Mouse (Mus musculus) cerebellum, postnatal 10 days (tissue): ENCODE results near the gene Ube2o.

Experiments
- DNase-seq, 2 experiments: peaks; one replicate each; pipeline ENCODE4 v3.0.0; 2021; ENCODE audit warnings: mixed read lengths in 2 of 2

Ube2o gene

DNA sequence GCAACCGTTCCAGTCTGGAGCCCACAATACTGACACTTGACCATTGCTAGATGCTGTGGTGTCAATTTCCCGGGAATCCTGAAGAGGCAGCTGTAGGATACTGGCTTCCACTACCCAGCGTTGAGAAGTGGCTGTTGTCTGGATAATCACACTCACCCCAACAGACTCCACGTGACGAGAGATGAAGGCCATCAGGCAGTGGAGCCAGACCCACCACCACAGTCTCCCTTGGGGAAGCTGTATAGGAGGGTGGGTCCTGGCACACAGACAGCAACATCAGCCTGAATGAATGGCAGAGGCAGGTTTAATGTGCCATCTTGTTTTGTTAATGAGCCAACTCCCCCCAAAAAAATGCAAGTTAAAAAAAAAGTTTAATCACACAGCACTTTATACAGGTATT, 43.9 kb downstream of the Ube2o start:
- DNase-seq = no peak

DNA sequence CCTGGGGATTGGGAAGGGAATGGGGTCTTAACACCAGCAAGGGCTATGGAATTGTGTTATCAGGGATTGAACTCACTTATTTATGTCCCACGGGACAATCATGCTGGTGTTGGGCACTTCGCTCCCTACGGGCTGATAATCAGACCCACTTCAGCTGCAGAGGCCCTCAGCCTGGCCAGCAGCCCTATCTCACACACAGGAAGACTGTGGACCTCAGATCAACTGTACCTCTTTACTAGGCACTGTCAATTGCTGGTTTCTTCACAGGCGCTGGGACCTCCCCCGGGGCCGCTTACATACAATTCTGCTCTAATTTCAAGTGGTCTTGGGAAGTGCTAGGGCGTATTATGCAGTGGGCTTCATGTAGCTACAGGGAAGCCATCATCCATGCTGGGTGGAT, 44.6 kb downstream of the Ube2o start:
- no peak for DNase-seq

DNA sequence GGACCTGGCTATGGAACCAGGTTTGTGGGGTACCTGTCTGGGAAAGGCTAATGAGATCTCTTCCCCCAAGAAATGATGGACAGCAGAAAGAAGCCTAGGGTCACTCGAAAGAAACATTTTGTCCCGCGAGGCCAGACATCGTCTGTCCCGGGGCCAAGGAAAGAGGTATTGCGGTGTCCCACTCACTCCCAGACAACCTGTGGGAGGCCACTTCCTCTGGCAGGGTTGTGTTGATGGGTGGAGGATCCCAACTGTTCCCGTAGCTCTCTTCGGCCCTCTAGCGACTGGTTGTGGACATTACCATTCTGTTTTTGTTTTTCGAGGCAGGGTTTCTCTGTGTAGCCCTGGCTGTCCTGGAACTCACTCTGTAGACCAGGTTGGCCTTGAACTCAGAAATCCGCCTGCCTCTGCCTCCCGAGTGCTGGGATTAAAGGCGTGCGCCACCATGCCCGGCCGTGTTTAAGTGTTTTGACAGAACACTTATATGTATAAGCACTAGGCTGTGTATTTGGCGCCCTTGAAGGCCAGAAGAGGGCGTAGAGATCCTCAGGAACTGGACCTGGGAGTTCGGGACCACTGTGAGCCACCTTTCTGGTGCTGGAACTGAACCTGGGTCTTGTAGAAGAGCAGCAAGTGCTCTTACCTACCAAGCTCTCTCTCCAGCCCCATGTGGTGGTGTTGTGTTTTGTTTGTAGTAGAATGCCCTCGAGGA, 46.9 kb downstream of the Ube2o start:
- peak; percentile 84 to 87 for DNase-seq

DNA sequence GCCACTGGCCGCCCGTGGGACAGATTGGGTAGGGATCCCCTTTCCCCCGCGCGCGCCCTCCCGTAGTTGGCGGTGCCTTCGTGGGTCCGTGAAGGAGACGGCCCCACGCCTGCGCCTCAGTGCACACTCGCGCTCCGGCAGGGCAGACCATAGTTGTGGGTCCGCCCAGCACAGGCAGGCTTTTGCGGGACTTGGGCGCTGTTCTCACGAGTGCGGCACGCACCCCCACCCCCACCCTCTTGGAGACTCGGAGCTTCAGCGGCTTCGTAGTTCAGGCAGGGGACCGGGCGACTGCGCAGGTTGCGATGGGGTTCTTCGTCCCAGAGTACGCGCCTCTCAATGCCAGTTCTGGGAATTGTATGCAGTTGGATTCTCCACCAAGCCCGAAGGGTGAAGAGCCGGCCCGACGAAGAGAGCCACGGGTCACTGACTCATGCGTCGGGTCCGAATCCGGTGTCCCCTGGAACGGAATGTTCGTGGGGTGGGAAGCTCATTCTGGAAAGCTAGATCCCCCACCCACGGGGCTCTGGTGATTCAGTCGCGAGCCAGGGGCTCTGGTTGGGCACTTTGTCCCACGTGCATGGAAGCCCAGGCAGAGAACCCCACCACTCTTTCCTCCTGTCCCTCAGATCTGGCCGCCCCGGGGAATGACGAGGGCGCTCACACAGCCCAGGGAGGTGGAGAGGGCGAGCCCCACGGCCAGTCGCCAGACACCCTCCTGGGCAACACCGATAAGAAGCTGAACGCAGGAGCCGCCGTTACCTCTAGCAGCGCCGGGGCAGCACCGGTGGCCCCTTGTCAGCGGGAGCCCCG, 47.7 kb downstream of the Ube2o start:
- peak; percentile 49 to 63 for DNase-seq

DNA sequence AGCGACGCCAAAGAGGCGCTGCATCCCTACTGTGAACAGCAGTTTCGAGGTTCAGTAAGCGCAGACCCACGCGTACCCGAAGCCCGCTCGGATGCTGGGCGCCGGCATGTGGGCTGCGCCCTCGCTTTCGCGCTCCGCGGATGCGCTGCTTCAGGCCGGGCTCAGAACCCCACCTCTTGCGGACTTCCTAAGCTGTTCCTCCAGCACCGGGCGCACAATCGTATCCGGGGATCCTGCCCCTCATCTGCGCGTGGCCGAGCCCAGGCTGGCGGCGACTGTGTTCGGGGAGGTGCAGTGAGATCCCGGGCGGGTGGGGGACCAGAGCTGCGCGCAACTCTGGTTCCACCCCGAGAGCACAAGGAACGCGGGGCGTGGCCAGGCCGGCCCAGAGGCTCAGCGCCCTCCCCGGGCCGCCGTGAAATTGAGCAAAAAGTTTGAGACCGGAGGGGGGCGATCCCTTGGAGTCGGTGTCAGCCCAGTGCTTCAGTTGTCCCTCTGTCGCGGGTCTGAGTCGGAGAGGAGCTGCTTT, 48.4 kb downstream of the Ube2o start:
- peak; percentile 69 to 72 for DNase-seq

DNA sequence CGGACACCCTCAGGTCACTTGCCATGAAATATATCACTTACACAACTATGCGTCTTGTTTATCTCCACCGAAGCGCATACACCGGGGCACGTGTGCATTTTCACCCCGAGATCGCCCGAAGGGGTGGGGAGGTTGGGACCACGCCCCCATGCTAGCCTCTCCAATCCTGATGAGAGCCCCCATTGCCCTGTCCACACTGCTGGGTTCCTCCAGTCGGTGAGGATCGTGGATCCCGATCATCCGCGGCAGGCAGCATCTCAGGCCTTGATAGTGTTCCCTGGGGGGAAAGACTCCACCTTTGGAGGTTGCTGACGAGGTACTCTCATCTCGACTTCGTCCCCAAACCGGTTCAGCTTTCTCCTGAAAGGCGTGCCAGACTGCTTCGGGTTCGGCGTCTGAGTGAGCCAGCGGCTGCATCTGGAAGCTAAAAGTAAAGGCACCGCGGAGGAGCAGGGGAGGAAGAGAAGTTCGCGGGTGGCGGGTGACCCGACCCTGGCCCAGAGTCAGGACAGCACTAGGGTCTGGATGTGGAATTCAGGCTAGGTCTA, 48.9 kb downstream of the Ube2o start:
- DNase-seq = peak; percentile 53 to 60

DNA sequence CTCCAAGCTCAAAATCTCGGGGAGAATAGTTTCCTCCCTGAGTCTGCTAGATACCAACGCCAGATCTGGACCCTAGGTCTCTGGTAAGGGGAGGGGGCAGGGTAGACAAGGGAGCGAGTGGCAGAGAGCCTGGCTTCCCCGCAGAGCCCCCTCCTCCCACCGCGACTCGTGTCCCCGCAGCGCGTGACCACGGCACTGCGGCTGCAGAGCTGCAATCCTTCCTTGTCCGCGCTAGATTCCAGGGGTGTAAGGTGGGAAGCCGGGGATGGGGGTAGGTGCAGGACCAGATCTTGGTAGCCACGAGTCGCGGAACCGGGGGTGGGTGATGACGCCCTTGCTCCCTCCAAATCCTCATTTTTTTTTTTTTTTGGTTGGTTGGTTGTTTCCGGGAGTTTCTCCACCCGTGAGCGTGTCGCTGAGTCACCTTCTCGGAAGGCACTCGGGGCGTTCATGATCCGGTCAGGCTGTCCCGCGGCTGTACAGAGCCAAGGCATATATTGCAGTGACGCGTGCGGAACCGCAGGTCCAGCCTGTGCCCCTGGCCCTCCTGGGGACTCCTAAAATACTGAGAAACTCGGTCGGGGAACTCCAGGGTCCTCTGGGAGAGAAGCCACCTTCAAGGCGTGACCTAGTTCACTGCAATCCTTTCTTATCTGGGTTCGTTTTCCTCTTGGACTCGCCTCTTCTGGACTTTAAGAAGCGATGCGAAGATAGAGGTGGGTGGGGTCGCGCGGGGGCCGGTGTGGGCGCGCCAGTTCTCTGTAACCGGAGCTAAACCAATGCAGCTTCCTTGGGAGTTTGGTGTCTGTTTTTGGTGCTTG, 49.7 kb downstream of the Ube2o start:
- DNase-seq = peak; percentile 53 to 56

DNA sequence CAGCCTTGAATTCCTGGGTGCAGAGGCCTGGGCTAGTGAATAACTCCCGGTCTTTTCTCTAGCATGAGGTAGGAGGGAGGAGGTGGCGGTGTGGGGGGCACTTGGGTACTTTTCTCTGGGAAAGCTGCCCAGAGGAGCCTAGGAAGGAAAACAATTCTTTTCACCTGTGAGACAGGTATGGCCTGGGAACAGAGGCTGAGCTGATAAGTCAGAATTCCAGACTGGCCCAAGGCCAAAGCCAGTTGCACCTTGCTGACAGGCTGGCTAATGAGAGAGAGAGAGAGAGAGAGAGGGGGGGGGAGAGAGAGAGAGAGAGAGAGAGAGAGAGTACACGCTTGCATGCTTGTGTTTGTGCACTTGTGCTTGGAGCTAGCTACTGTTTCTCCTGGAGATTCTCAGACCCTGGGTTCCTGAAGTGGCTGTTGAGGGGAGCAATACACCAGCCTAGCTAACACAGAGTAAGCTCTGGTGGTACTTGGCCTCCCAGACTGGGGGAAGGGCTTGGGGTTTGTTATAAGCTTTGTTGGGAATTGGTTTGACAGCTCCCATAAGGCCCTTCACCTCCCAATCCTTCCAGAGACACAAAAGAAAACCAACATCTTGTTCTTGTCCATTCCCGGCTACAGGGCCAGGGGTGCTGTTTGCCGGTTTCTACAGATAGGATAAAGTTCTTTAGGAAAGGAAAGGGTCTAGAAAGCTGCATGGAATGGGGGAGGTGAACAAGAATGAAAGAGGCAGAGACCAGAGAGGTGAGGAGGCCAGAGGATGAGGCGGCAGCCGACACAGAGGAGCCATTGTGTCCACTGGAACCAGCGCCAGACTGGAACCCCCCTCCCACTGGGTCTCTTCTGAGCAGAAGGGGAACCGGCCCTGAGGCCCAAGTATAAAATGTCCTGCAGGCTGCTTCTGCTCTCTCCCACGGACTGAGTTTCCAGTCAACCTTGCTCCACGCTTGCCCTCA, 50.8 kb downstream of the Ube2o start, which contains the start of gene Sphk1:
TSS of gene Sphk1 (plus strand) at position 739 of the 961 bp plus-strand sequence.
- peak; percentile 59 to 62 for DNase-seq

DNA sequence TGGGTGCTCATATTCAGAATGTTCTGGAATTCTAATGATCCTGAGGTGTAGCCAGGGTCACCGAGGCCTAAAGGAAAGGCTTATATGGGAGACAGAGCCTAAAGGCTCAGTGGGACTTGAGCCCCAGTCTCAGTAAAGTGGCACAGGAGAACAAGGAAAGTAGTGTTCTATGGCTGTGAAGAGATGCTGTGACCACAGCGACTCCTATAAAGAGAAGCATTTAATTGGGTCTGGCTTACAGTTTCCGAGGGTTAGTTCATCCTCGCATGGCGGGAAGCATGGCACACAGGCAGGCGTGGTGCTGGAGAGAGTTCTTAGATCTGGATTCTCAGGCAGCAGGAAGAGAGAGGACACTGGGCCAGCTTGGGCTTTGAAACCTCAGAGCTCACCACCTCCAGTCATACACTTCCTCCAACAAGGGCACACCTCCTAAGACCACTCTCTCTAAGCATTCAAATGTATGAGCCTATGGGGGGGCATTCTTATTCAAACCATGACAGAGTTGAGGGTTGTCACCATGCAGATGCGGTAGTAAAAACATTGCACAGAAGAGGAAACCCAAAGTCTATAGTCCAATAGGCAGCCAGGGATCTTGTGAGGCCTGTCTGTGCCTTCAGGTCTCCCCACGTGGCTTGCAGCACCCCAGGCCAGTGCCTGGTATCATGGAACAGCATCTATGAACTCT, 52.5 kb downstream of the Ube2o start:
- no peak for DNase-seq

DNA sequence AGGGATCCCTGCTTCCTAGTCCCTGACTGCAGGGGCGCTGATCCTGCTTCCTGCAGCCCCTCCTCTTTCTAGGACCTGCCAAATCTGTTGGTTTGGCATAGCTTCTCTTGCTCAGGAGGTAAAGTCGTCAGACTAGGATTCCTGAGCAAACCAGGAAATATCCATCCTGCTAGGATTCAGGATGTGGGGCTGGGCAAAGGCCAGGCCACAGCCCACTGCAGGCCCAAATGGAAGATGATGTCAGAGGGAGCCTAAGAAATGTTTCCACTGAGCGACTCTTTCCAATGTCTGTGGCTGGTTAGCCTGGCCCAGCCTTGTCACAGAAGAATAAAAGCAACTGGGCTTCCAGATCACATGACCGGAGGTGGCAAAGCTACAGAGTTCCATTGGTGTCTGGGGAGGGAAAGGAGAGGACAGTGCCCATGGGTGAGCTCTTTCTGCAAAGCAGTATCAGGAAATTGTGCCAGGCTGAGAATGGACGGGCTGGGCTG, 57.5 kb downstream of the Ube2o start:
- peak; percentile 69 to 72 for DNase-seq

DNA sequence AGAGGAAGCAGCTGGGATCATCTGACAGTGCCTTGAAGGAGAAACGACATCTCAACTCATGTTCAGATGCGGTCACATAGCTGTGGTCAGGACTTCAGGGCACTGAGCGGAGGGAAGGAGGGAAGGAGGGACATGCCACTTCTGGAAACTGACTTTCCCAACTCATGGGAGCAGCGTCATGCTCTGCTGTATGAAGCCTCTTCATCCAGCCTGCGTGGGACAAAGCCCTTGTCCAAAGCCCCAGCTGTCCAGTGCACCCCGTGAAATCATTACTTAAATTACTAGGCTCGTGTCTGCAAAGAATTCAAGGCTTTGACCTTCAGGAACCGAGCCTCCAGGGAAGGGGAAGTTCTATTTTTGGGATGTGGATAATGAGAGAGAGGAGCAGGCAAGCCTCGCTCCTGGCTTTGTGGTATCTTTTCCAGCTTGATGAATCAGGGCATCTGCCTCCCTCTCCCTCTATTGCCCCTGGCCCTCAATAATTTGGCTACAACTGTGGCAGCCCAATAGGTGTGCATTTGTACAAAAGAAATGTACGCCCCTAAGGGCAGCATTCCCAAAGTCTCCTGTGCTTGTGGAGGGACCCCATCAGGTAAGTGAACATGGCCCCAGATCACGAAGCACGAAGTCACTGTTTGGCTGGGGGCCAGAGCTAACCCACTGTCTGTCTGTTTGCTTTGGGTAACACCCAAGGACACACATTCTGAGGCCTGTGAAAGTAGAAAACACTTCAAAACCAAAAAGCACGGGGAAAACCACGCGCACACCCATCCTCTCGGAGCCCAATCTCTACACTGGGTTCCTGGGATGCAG, 58.2 kb downstream of the Ube2o start:
- DNase-seq = peak; percentile 70 to 79

DNA sequence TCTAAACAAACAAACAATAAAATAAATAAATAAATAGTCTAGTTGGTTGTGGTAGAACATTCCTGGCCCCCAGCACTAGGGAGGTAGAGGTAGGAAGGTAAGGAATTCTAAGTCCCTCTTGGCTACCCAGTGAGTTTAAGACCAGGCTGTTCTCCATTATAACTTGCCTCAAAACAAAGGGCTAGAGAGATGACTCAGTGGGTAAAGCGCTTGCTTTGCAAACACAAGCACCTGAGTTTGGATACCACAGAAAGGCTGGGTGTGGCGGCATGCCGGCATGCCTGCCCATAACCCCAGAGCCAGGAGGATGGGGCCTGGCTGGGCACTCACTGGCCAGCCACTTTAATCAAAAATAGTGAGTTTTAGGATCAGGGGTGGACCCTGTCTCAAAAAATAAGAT, 59.2 kb downstream of the Ube2o start:
- DNase-seq = no peak

DNA sequence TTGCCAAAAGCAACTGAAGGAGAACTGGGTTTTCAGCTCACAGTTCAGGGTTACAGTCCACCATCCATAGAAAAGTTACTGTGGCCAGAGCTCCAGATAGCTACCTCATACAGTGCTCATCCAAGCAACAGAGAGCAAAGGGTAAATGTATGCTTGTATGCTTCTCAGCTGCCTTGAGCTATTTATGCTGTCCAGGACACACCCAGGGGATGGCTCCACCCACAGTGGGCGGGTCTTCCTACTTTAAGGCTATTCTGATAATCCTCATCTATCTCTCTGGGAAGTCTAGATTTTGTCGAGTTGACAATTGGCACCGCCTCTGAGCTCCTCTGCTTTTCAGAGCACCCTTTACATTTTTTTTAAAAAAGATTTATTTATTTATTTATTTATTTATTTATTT, 60.1 kb downstream of the Ube2o start:
- DNase-seq = no peak

DNA sequence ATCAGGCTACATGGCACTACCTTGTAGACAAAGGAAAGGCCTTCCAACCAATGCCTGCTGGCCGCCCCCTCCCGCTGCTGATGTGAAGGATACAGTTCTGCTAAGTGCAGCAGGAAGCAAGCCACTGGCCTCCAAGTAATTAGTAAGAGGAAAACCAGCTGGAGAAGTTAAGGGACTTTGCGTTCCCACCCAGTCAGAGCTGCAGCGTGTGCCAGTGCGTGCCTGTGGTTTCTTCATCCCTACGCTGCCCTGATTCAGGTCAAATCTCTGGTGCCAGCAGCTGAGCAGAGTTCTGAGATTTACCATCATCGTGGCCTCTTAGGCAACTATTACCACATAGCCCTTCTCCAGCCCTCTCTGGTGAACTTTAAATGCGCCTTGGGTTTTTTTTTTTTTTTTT, 62.8 kb downstream of the Ube2o start:
- DNase-seq = no peak

DNA sequence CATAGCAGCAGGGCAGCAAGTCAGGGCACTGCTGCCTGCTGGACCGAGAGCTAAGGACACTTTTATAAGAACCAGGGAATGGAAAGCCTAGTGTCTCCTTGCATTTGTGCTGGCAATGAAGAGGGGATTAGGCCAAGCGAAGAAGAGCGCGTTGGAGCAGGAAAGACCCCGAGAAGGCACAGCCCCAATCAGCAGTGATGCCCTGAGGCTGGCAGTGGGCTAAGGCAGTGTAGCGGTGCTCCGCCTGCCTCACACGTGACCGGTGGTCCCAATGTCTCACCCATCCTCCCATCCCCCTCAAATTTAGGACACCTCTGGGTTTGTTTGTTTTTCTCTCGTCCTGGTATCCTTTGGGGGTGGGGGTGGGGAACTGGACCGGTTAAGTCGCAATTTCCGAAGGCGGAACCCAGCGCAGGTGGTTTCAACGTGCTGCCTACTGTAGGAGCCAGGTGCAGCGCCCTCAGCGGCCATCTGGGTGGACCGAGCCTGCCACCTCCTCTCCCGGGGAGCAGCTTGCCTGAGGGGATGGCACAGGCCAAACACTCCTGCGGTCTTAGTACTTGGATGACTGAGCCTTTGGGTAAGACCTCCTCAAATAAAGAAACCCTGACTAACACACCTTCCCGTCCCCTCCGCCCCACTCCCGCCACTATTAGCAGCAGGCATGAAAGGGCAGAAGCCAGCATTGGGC, 65.8 kb downstream of the Ube2o start:
- peak; percentile 81 to 82 for DNase-seq

DNA sequence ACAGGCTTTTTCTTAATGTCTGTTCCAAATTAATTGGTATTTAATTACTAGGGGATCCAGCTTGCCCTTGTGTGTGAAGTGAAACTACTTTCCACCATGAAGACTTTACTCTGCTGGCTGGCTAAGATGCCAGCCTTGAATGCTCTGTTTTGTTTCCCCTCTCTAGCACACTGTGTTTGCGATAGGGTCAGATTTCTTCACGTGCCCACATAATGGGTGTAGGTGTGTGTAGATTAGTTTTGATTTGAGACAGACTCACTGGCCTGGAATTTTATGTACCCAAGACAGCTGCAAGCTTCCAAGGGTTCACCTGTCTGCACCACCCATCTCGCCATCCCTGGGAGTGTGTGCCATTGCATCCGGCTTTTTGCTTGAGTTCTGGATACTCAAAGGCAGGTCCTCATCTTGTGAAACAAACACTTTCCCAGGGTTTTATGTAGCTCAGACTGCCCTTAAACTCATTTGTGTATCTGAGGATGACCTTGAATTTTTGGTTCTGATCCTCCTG, 67.7 kb downstream of the Ube2o start:
- no peak for DNase-seq

DNA sequence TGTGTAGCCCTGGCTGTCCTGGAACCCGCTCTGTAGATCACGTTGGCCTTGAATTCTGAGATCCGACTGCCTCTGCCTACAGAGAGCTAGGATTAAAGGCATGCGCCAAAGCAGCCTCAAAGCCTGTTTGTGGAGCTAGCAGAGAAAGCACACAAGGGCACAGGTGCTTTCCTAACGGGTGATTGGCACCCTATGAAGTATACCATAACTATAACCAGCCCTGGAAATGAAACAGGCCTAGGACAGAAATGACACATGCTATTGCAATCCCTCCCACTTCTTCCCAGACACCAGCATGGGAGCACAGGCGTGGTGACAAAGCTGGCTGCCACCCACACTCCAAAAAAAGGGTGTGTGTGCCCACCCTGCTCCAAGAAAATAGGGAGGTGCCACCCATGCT, 68.3 kb downstream of the Ube2o start:
- DNase-seq = no peak

DNA sequence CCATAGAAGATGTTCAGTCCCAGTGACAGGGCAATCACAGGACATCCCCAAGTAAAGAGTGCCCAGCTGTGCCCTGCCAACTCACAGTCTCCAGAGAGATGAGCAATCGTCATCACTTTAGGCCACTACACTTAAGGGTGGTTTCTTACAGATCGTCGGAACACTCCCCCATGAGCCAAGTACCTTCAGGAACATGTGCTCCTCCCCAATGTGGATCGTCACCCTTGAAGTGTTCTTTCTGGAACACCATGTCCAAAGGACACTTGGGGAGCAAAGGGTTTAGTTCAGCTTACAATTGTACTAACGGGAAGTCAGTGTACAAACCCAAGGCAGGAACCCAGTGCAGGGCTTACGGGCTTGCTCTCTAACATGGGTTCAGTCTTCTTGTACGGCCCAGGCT, 69.1 kb downstream of the Ube2o start:
- no peak for DNase-seq

DNA sequence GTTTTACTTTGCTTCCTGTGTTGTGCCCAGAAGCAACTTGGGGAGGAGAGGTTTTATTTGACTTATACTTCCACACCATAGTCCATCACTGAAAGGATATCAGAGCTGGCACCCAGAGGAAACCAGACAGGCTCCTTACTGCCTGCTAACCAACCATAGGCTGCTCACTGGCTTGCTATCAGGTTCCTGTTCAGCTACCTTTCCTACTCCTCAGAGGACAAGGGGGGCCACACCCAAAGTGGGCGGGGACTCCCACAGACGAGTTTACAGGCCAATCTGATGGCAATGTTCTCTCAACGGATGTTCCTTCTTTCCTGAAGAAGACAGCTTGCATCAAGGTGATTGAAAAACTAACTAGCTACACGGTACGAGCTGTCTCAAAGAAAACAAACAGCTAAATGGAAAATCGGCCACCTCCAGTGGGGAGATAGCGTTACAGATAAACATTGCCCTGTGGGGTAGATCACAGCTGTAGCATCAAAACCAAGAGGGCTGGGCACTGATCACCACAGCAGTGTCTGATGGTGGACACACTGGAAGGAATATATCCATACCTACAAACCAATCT, 69.9 kb downstream of the Ube2o start:
- DNase-seq = no peak
